Mouse (Mus musculus): ENCODE measurements around the gene Atl1.

Gene Atl1

GRCm38 (mm10) chr12:69884053-69884452 lies 8.4 kb upstream of the Atl1 start:
- no peak for DNase-seq (ENCODE audit: low spot score)

DNA sequence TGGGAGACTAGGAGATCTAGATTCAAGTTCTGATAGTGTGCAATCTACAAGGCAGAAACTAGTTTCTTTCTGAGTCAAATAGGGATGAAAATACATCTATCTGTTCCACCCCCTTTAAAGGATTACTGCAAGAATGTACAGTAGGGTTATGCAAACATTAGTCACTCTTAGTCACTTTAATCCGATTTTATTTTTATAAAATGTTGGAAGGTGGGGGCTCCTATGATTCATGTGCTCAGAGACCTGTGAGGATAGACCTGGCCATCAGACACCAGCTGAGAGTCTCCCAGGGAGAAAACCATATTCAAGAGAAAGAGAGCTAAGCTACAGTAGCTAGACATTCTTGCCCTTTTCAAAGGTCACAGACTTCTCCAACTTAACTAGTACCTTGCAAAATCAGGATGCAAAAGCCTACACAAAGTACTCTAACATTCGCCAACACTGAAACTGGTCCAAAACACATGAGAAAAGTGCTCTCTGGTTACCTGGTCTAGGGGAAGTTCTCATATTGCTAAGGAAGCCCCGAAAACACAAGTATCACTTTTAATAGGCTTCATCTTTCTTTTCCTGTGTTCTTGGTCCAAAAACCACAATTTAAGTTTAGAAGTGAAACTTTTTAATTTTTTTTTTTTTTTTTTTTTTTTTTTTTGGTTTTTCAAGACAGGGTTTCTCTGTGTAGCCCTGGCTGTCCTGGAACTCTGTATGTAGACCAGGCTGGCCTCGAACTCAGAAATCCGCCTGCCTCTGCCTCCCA lies 7.1 kb upstream of the Atl1 start:
- DNase-seq (ENCODE audit: low spot score), result no peak

GRCm38 (mm10) chr12:69887776-69888175 lies 4.6 kb upstream of the Atl1 start:
- no peak for DNase-seq (ENCODE audit: low spot score)

- DNase-seq (ENCODE audit: low spot score), result no peak
Measured at GRCm38 (mm10) chr12:69888345-69888744, 4.1 kb upstream of the Atl1 start.

DNA sequence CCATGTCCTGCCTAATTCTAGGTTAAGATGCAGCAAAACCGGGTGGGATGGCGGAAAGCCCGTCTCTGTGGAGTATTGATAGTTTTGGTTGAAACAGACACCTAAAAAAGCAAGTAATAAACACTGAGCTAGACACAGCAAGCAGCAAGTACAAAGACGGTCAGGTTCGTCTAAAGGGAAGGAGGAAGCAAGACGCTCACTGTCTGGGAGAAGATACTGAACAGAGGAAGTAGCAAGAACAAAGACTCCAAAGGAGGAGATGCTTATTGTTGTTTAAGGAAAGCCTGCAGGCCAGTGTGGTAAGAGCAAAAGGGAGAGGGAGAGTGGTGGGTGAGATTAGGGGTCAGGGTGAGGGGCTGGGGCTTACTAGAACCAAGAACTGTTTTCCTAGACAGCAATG lies 2.4 kb upstream of the Atl1 start:
- no peak for DNase-seq (ENCODE audit: low spot score)

- DNase-seq (ENCODE audit: low spot score), result peak; percentile 43
Measured at GRCm38 (mm10) chr12:69890476-69890875, 1.9 kb upstream of the Atl1 start.

DNA sequence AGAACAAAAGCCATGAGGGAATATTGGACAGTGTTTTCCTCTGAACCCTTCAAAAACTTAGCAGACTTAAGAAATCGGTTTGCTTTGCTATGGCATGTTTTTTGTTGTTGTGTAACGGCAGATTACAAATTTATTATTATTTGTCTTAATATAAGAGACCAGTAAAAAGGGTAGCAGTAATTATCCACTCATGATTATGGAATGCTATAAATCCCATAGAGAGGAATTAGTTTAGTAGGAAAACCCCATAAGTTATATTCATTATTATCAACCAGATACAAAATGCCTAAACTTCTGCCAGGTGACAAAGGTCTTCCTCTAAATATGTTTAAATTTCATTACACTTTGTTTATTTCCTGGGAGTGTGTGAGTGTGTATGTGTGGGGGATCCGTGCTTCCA lies 693 bp upstream of the Atl1 start:
- DNase-seq (ENCODE audit: low spot score), result no peak

DNA sequence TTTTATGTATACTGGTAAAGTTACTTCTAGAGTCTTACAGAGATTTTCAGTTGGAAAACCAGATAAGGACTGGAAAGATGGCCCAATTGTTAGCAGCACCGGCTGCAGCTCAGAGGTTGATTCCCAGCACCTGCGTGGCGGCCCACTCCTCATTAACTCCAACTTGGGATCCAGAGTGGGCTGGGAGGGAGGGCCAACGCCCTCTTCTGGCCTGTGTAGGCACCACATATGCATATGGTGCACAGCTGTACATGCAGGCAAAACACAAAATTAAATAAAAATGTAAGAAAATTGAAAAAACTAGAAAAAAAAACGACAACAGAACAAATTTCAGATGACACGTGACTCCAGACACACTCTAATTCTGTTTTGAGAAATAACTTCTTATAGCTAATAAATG lies 1.5 kb downstream of the Atl1 start:
- DNase-seq (ENCODE audit: low spot score), result no peak

DNA sequence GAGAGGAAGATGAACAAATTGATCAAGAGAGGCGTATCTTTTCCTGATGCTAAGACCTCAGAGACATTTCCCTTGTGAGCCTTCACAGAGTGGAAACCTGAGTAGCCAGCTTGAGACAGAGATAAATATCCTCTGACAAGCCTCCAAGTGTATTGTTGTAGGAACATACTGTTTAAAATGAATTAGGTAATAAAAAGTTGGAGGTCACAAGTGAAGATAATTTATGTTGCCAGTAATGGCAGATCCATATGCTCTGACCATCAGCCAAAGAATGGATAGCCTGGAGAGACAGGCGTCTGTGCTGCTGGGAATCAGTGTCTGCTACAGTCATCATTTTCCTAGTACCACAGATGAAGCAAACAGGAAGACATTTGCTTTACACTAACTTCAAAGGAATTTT lies 2.6 kb downstream of the Atl1 start:
- no peak for DNase-seq (ENCODE audit: low spot score)

- no peak for DNase-seq (ENCODE audit: low spot score)
Measured at GRCm38 (mm10) chr12:69898119-69898518, 5.7 kb downstream of the Atl1 start.

DNA sequence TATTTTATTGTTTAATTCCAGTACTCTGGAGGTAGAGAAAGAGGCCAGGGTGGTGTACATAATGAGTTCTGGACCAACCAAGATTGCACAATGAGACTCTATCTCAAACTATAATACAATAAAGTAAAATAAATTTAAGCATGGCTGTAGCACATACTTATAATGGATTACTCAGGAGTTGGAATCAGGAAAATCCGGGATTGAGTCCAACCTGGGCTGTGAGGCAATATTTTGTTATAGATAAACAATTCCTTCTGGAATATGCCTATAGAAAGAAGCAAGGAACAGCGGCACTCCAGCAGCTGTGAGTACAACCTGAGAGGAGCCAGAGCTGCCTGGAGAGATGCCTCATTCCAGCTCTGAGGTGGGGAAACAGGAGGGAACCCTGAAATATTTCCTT lies 12.6 kb downstream of the Atl1 start:
- no peak for DNase-seq (ENCODE audit: low spot score)

DNA sequence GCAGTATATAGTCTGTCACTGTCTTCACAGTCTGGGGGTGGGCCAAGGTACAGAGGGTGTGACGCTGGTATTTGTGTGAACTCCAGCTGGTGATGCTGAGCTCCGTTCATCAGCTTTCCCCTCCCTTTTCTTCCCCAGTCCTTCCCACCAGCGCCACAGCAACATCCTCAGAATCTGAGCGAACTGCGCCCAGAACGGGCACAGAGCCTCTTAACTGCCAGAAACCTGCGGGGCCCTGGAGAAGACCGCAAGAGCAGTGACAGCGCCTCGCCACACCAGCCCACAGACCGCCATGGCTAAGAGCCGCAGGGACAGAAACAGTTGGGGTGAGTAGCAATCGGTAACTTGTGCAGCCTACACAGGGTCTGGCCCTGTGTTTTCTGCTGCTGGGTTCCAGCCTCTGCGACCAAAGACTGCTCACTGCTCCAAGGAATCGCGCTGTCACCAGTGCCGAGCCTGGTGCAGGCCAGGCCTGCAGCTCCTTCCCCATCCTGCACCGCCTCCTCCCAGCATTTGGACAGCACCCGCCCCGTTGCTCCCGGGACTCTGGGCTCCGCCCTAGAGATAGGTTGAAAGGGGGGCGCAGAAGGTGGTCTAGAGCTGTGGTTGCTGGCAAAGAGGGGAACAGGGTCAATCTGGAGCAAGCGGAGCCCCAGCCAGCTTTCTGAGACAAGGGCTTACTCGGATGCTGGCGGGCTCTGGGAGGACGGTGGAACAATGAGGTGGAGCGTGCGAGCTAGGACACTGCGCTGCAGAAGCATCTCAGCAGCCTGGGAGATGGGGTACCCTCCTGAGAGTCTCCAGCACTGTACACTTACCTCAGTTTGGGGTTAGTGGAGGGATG lies 15.5 kb downstream of the Atl1 start:
- peak; percentile 32 for DNase-seq (ENCODE audit: low spot score)

GRCm38 (mm10) chr12:69908511-69908900 lies 16.1 kb downstream of the Atl1 start:
- no peak for DNase-seq (ENCODE audit: low spot score)

GRCm38 (mm10) chr12:69911906-69912305 lies 19.5 kb downstream of the Atl1 start:
- DNase-seq (ENCODE audit: low spot score), result no peak

DNA sequence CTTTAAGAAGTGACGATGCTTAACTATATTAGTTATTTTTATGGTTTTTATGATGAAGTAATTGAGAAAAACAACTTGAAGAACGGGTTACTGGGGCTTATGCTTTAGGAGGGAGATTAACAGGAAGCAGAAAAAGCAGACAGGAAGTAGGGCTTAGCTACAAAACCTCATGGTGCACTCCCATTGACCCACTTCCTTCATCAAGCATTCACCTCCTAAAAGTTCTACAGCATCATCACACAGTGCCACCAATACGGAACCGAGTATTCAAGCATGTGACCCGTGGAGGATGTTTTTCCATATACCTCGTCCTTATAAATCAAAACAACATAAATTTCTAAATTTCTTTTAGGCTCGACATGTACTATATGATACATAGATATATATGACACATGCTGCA lies 20.3 kb downstream of the Atl1 start:
- DNase-seq (ENCODE audit: low spot score), result no peak

- no peak for DNase-seq (ENCODE audit: low spot score)
Measured at GRCm38 (mm10) chr12:69917870-69918269, 25.5 kb downstream of the Atl1 start.

DNA sequence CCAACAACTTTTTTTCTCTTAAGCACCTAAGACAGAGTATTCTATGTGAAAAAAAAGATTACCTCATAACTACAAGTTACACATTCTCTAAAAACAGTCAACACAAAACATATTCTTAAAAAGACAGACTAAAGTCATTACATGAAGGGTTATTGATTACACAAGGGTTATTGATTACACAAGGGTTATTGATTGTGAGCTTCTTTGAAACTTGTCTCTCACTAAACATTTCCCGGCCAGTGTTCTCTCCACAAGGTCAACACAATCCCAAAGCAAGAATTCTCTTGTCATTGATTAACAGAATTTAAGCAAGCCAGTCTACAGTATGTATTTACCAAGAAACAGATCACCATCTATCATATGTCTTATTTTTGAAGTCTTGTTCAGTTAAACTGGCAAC lies 29.7 kb downstream of the Atl1 start:
- DNase-seq (ENCODE audit: low spot score), result peak; percentile 10

DNA sequence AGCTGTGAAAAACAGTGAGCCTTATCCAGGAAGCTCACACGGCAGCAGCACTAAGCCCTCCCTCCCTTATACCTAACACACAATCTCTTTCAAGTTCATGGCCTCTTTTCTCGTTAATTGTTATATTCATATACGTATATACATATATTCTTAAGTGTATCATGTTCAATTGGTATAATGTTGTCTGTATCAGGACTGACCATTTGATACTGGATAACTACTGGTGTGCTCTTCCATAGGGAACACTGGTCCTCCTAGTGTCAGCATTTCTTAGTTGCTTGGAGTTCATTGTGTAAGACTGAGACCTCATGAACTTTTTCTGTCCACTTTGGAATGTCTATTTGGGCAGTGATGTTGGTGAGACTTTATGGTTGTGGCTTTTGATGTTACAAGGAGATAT lies 30.7 kb downstream of the Atl1 start:
- no peak for DNase-seq (ENCODE audit: low spot score)

GRCm38 (mm10) chr12:69923603-69924002 lies 31.2 kb downstream of the Atl1 start:
- no peak for DNase-seq (ENCODE audit: low spot score)

GRCm38 (mm10) chr12:69924012-69924411 lies 31.6 kb downstream of the Atl1 start:
- DNase-seq (ENCODE audit: low spot score), result peak; percentile 15

DNA sequence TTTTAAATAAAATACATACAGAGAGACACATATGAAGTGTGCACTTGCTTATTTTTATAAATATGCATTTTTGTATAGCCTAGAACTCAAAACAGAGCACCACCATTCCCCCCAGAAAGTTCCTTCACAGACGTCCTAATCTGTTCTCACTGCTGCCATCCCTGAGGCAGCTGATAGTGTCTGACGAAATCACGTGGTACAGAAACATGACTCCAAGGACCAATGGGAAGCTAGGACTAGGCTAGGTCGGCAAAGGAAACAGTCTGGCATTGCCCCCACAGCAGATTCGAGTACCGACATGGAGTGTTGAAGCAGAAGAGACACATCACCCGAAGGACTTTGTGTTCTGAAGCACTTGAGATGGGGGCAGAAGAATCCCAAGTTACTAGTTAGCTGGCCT lies 34.3 kb downstream of the Atl1 start:
- DNase-seq (ENCODE audit: low spot score), result no peak

GRCm38 (mm10) chr12:69937731-69938130 lies 45.3 kb downstream of the Atl1 start:
- DNase-seq (ENCODE audit: low spot score), result no peak

DNA sequence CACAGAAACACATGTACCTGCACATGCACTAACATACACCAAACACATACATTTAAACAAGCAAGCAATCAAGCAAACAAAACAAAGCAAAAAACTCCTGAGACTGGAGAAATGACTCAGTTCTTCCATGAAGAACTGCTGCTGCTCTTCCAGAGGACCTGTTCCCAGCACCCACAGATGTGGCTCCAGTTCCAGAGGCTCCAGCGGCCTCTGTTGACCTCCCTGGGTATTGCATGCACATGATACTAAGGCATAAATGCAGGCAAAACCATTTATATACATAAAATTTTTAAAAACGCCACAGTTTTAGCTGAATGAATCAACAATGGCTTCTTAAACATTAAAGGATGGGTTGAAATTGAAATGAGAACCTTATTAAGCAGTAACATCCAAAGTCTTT lies 46.9 kb downstream of the Atl1 start:
- DNase-seq (ENCODE audit: low spot score), result no peak
